Mouse (Mus musculus) bone marrow, adult 2 months (tissue): ENCODE measurements around the gene Ect2.

Source experiments
- CTCF ChIP-seq: fragments of 200-500 bp; IDR thresholded peaks from 2 replicates; pipeline ENCODE4 v1.5.1; 2011; ENCODE audit warnings: low read length, control low read depth; ENCODE audit not compliant: control insufficient read depth, insufficient read depth
- POLR2A ChIP-seq: fragments of 200-500 bp; IDR thresholded peaks from 2 replicates; pipeline ENCODE4 v1.6.1; 2011; ENCODE audit warnings: low read depth, mild to moderate bottlenecking, control low read depth, low read length, borderline replicate concordance; ENCODE audit not compliant: control insufficient read depth

- TF ChIP-seq CTCF (no peak), POLR2A (no peak)
Observed at GRCm38 (mm10) chr3:27158910-27159309, 5.2 kb upstream of the Ect2 start.
